ENCODE assay signal across 8 mouse cellular contexts in genomic region chr6:120154526-120155309, GRCm38 (mm10).
DNase-seq lines count a peak whose midpoint lies in the region; ATAC-seq lines count a peak whose summit lies in the region.

No protein-coding gene starts in this region.

- no peaks in the 10 kb centered on the region for H3K9me3 ChIP-seq in midbrain, embryonic 15.5 days
- no peaks in the 10 kb centered on the region for H3K9me3 ChIP-seq in forebrain, embryonic 12.5 days

- no peak overlapping the region for H3K27ac ChIP-seq in midbrain, embryonic 15.5 days
- no peak overlapping the region for H3K27ac ChIP-seq in forebrain, embryonic 12.5 days

- no peak overlapping the region for H3K9ac ChIP-seq in midbrain, embryonic 15.5 days
- no peak overlapping the region for H3K9ac ChIP-seq in forebrain, embryonic 12.5 days

- H3K4me2 ChIP-seq in midbrain, embryonic 15.5 days: no peak overlapping the region
- H3K4me2 ChIP-seq in forebrain, embryonic 12.5 days: no peak overlapping the region

- intact Hi-C loops in heart, postnatal 36 days (cut with DNase I): no loop called here
- intact Hi-C loops in left cerebral cortex, postnatal 4 days (cut with DNase I): no loop called here

- H3K27me3 ChIP-seq in midbrain, embryonic 15.5 days (replicated peaks): no peaks in the 10 kb centered on the region
- H3K27me3 ChIP-seq in forebrain, embryonic 12.5 days: no peaks in the 10 kb centered on the region

- WGBS in midbrain, embryonic 15.5 days: 56% methylated on average over 5 of the region's 5 CpGs
- 64% methylated on average over 5 of the region's 5 CpGs for WGBS in forebrain, embryonic 12.5 days

- H3K4me1 ChIP-seq in midbrain, embryonic 15.5 days: peaks cover 6% of the 10 kb centered on the region; the same call in 1 of the 2 replicates
- peaks cover 25% of the 10 kb centered on the region for H3K4me1 ChIP-seq in forebrain, embryonic 12.5 days

- H3K36me3 ChIP-seq in midbrain, embryonic 15.5 days (replicated peaks): no peaks in the 10 kb centered on the region
- no peaks in the 10 kb centered on the region for H3K36me3 ChIP-seq in forebrain, embryonic 12.5 days (replicated peaks)

- peak; percentile 69 for ATAC-seq in common myeloid progenitor, adult 5-6 weeks (replicated peaks; ENCODE audit: low read depth, poor library complexity, severe bottlenecking)
- ATAC-seq in midbrain, embryonic 15.5 days (replicated peaks): 0 out of 2 replicates have a peak, but pooled peaks have one; percentile 58
- no peak for ATAC-seq in forebrain, embryonic 12.5 days (ENCODE audit: low FRiP score)

- DNase-seq in heart, adult 11 months: peak; percentile 98
- no peak for DNase-seq in heart, postnatal 36 days
- DNase-seq in 416B (ENCODE audit: low read depth): peak; percentile 83
- DNase-seq in cerebellum, postnatal 10 days: no peak
- DNase-seq in left cerebral cortex, postnatal 4 days: no peak

- H3K4me3 ChIP-seq in midbrain, embryonic 15.5 days: no peak overlapping the region
- H3K4me3 ChIP-seq in forebrain, embryonic 12.5 days (replicated peaks): no peak overlapping the region

Comparison
In these comparisons a context has a peak if more than half of its experiments do, and no peak if none do; other contexts are left out.
1. DNase-seq: peak in heart, adult 11 months (single experiment) and 416B (single experiment); none in heart, postnatal 36 days (0 of 2), cerebellum, postnatal 10 days (0 of 2) and left cerebral cortex, postnatal 4 days (single experiment).